Comparison of ENCODE assay signal across 8 mouse cellular contexts in the genomic region with DNA sequence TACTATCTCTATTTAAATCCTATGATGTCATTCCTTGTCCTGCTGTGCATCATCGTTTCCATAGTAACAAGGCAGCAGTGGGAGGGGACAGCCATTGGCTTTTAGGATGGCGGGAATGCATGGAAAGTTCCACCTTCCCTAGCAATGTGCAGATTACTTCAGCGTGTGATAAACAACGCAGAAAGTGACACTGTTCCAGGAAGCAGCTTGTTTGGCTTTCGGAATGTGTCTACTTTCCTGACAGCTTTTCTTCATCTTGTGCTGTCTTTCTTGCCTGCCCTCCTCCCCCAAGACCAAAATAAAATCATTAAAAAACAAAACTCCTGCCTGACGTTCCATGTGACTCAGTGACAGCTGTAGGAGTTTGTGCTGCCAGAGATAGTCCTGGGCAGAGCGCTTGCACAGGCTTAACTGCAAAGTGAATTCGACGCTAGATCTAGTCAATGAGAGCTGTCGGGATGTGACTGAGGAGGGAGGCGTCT.
DNase-seq lines count a peak whose midpoint lies in the region; ATAC-seq lines count a peak whose summit lies in the region.

No protein-coding gene starts in this region.

- H3K4me1 ChIP-seq in hindbrain, embryonic 15.5 days (replicated peaks), result peaks cover 9% of the 10 kb centered on the region

- DNase-seq in layer of hippocampus, adult 18-20 months (ENCODE audit: low spot score in 2 of 2), result peak; percentile 72 to 81
- no peak for DNase-seq in layer of hippocampus, adult 9-10 months (ENCODE audit: low spot score)
- DNase-seq in left cerebral cortex, postnatal 4 days, result peak; percentile 37
- DNase-seq in retina, postnatal 1 day, result peak; percentile 86
- no peak for DNase-seq in B cell, adult 2 months
- no peak for DNase-seq in gastrocnemius, postnatal 10 days

- H3K36me3 ChIP-seq in hindbrain, embryonic 15.5 days, result no peaks in the 10 kb centered on the region

- ATAC-seq in frontal cortex, adult (ENCODE audit: low TSS enrichment), result peak; percentile 80
- peak; percentile 75; the same call in 1 of the 2 replicates for ATAC-seq in hindbrain, embryonic 15.5 days (ENCODE audit: low FRiP score, low read depth)

- no peak overlapping the region for H3K9ac ChIP-seq in hindbrain, embryonic 15.5 days

- no peaks in the 10 kb centered on the region for H3K27me3 ChIP-seq in hindbrain, embryonic 15.5 days

- H3K27ac ChIP-seq in hindbrain, embryonic 15.5 days (replicated peaks), result 0 out of 2 replicates have a peak overlapping the region, but pooled peaks have one; percentile 42

- 10% methylated on average over 11 of the region's 11 CpGs for WGBS in hindbrain, embryonic 15.5 days

- peak overlapping the region; percentile 36 for H3K4me2 ChIP-seq in hindbrain, embryonic 15.5 days

- no peak overlapping the region for H3K4me3 ChIP-seq in hindbrain, embryonic 15.5 days

- intact Hi-C loops in left cerebral cortex, postnatal 4 days (cut with DNase I), result no loop called here

- no peaks in the 10 kb centered on the region for H3K9me3 ChIP-seq in hindbrain, embryonic 15.5 days

Comparison
In these comparisons a context has a peak if more than half of its experiments do, and no peak if none do; other contexts are left out.
1. DNase-seq: peak in layer of hippocampus, adult 18-20 months (2 of 2), left cerebral cortex, postnatal 4 days (single experiment) and retina, postnatal 1 day (single experiment); none in layer of hippocampus, adult 9-10 months (single experiment), B cell, adult 2 months (0 of 2) and gastrocnemius, postnatal 10 days (single experiment).